Mouse (Mus musculus) lung, embryonic 14.5 days (tissue): ENCODE measurements around the gene Cby1. TPM values are rescaled to one million over a fixed set of nuclear protein-coding genes. Genes with fewer than 3 reads are reported as not detected.
A peak's percentile ranks its signal among the peaks of the same experiment; 100 is the strongest.

ENCODE experiments used
- ATAC-seq: fragments of 200-750 bp; cut with Nextera tagmentation; 2 replicates; pipeline ENCODE4 v1.8.0; 2017; ENCODE audit warnings: mild to moderate bottlenecking, moderate TSS enrichment, moderate library complexity; ENCODE audit not compliant: insufficient read depth
- DNase-seq: peaks from one replicate; pipeline ENCODE4 v3.0.0-alpha.2; 2015
- H3K27ac ChIP-seq: fragments of 300-500 bp; sonication (generic); 2 replicates; pipeline ENCODE4 v1.5.1; 2014; ENCODE audit warnings: low read depth, mild to moderate bottlenecking, moderate library complexity
- H3K27me3 ChIP-seq: fragments of 300-500 bp; sonication (generic); 2 replicates; pipeline ENCODE4 v1.6.1; 2014; ENCODE audit warnings: low read length, control low read depth; ENCODE audit not compliant: insufficient read depth
- H3K36me3 ChIP-seq: fragments of 300-500 bp; sonication (generic); 2 replicates; pipeline ENCODE4 v1.6.1; 2014; ENCODE audit warnings: control low read depth; ENCODE audit not compliant: insufficient read depth
- H3K4me1 ChIP-seq: fragments of 300-500 bp; sonication (generic); 2 replicates; pipeline ENCODE4 v1.6.1; 2014; ENCODE audit warnings: antibody characterized with exemption, control low read depth; ENCODE audit not compliant: insufficient read depth
- H3K4me2 ChIP-seq: fragments of 300-500 bp; sonication (generic); 2 replicates; pipeline ENCODE4 v1.6.1; 2014; ENCODE audit warnings: mild to moderate bottlenecking
- H3K4me3 ChIP-seq: fragments of 300-500 bp; sonication (generic); 2 replicates; pipeline ENCODE4 v1.5.1; 2014; ENCODE audit warnings: low read depth, low read length
- H3K9ac ChIP-seq: fragments of 300-500 bp; sonication (generic); 2 replicates; pipeline ENCODE4 v1.6.1; 2014
- H3K9me3 ChIP-seq: fragments of 300-500 bp; sonication (generic); 2 replicates; pipeline ENCODE4 v1.6.1; 2016; ENCODE audit warnings: low read depth, low read length, control low read depth
- CTCF ChIP-seq: IDR thresholded peaks from 2 replicates; pipeline ENCODE4 v1.5.1; 2016; ENCODE audit warnings: antibody characterized with exemption, low read depth
- WGBS: fragments of 180-500 bp; shearing (Covaris S2); extraction: QIAGEN DNeasy Blood & Tissue Kit; methylation state at CpG from one replicate; pipeline ENCODE4 v1.1.7; 2014; 5-methylcytosine and 5-hydroxymethylcytosine counted together
- polyA plus RNA-seq: library from polyadenylated mRNA; unstranded; fragments of >200 nt; fragmentation: Nextera tagmentation; extraction: Ambion mirVana; gene quantifications from 2 replicates; pipeline ENCODE4 v1.2.1, GENCODE M21; 2014

Cby1 gene
- polyA plus RNA-seq, 1 experiment from 2014 or later = 52.8 TPM

DNA sequence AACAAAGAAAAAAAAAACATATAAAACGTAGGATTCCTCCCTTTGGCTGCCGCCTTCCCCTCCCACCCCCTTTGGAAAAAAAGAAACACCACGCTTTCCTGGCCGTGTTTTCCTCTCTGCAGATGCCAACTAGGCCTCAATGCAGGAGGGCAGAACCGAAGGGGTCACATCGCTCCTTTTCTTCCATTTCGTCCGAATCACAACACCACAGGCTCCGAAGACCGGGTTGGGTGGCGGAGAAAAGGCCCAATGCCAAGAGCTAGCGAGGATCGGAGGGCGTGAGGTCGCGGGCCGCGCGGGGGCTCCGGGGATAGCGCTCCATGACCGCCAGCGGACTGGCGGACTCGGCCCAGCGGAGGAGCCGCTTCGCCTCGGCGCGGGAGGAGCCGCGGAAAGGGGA lies 28.2 kb downstream of the Cby1 start:
- peak overlapping the region; percentile 91 for H3K9ac ChIP-seq
- no peak for TF ChIP-seq CTCF
- 0% methylated on average over 33 of the region's 33 CpGs for WGBS
- H3K9me3 ChIP-seq = no peaks in the 10 kb centered on the region
- H3K4me1 ChIP-seq = peaks cover 29% of the 10 kb centered on the region
- peaks cover 3% of the 10 kb centered on the region; the same call in 1 of the 2 replicates for H3K36me3 ChIP-seq
- H3K4me2 ChIP-seq = peak overlapping the region; percentile 80
- peak overlapping the region; percentile 96 for H3K27ac ChIP-seq
- no peak for ATAC-seq
- no peaks in the 10 kb centered on the region for H3K27me3 ChIP-seq
- peak overlapping the region; percentile 86 for H3K4me3 ChIP-seq
- peak; percentile 56 for DNase-seq

DNA sequence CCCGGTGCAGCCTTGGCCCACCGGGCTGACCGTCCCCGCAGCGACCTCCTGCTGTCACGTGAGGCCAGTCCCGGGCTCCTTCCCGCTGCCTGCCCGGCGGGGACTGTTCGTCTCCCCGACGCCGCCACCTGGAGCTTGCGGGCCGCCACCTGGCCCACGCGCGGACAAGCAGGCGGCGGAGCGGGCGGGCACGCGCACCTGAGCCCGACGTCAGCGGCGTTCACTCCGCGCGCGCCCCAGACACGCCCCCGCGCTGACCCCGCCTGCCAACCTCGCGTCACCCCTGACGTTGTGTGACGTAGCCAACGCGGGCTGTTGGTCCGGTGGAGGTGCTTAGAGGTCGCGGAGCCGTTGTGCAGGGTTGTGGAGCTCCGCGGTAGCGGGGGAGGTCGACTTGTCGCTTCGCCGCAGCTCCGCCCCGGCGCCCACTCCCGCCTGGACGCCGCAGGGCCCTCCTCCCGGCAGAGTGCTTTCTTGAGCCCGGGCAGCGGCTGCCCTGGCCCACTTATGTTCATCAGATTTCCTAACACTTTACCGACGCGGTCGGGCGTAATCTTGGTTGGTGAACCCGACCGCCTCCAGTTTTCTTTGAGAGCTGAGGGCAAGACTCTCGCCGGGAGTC lies 28.8 kb downstream of the Cby1 start, which contains the start of gene Josd1:
TSS of gene Josd1 (minus strand) at position 274 of the 622 bp plus-strand sequence.
- ATAC-seq = peak; percentile 62
- Histone ChIP-seq H3K4me2 (peak within 1 kb of the TSS; percentile 80), H3K36me3 (peaks cover 3% of the 10 kb centered on the region; the same call in 1 of the 2 replicates), H3K9me3 (no peaks in the 10 kb centered on the region), H3K27me3 (no peaks in the 10 kb centered on the region), H3K9ac (peak within 1 kb of the TSS; percentile 91), H3K27ac (peak within 1 kb of the TSS; percentile 96), H3K4me1 (peaks cover 33% of the 10 kb centered on the region), H3K4me3 (peak within 1 kb of the TSS; percentile 86)
- no peak for TF ChIP-seq CTCF
- under 1% methylated on average over 68 of the region's 72 CpGs for WGBS
- peak; percentile 94 for DNase-seq

DNA sequence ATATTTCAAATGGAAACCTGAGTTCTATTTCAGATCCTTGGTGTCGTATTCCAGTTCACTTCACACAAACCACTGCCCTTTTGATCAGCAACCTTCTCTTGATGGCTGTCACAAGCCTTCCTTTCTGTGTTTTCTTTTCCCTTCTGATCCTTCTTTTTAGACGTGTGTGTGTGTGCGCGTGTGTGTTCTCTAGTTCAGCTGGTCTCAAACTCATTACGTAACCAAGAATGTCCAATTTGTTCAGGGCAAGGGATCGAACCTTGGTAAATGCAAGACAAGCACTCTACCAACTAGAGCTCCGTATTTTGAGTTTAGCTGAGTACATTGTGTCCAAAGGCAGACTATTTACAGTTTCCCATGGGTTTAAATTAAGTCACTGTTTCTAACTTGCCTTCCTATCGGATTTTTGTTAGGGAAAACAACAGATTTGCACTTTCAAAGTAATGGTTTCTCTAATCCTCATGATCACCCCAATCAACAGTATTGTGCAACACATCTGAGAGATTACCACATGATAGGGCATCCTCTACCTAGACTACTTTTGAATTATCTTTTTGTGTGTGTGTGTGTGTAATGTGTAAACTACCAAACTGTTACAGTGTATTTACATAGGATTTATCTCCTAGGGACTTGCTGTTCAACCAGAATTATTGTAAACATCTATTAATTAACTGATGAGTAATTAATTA lies 29.4 kb downstream of the Cby1 start:
- DNase-seq (no peak), ATAC-seq (no peak)
- Histone ChIP-seq H3K4me3 (peak overlapping the region; percentile 86), H3K36me3 (peaks cover 3% of the 10 kb centered on the region; the same call in 1 of the 2 replicates), H3K4me2 (peak overlapping the region; percentile 80), H3K4me1 (peaks cover 33% of the 10 kb centered on the region), H3K9me3 (no peaks in the 10 kb centered on the region), H3K9ac (peak overlapping the region; percentile 91), H3K27me3 (no peaks in the 10 kb centered on the region), H3K27ac (peak overlapping the region; percentile 96)
- WGBS = 4% methylated on average over 8 of the region's 8 CpGs
- TF ChIP-seq CTCF = no peak

DNA sequence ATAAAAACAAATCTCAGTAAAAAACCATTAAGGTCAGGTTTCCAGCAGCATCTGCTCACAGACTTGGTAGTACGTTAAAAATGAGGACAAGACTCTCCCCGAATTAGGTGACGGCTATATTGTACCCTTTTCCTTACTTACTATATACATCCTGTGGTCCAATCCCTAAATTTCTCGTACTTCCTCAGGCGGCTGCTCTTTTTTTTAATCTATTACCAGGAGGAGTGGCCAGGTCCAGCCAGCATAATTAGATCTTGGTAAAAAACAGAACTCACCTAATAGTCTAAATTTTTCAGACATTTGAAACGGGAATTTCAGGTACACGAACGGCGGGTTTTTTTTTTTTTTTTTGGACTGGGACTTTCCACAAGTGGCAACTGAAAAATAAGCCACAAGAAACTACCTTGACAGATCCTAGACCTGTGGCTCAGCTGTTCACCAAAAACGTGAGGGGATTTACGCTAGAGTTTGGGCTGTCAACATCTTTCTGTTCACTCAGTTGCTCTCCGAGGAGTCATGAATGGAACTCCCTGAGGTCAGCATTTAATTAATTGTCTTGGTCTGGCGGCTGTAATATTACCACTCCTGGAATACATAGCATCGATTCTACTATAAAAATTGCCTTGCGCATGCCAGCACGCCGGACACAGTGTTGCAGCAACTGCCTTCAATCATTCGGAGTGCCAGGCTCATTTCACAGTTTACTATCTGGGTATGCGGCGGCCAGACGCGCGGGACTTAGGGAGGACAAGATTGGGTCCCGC lies 30.8 kb downstream of the Cby1 start:
- no peak for TF ChIP-seq CTCF
- 8% methylated on average over 24 of the region's 24 CpGs for WGBS
- peak overlapping the region; percentile 98 for H3K4me2 ChIP-seq
- H3K4me1 ChIP-seq = peaks cover 25% of the 10 kb centered on the region
- H3K9me3 ChIP-seq = no peaks in the 10 kb centered on the region
- H3K27ac ChIP-seq = 0 out of 2 replicates have a peak overlapping the region, but pooled peaks have one; percentile 42
- no peak overlapping the region for H3K9ac ChIP-seq
- peak overlapping the region; percentile 92 for H3K4me3 ChIP-seq
- peaks cover 5% of the 10 kb centered on the region; the same call in 1 of the 2 replicates for H3K36me3 ChIP-seq
- H3K27me3 ChIP-seq = no peaks in the 10 kb centered on the region
- DNase-seq = no peak
- ATAC-seq = no peak

DNA sequence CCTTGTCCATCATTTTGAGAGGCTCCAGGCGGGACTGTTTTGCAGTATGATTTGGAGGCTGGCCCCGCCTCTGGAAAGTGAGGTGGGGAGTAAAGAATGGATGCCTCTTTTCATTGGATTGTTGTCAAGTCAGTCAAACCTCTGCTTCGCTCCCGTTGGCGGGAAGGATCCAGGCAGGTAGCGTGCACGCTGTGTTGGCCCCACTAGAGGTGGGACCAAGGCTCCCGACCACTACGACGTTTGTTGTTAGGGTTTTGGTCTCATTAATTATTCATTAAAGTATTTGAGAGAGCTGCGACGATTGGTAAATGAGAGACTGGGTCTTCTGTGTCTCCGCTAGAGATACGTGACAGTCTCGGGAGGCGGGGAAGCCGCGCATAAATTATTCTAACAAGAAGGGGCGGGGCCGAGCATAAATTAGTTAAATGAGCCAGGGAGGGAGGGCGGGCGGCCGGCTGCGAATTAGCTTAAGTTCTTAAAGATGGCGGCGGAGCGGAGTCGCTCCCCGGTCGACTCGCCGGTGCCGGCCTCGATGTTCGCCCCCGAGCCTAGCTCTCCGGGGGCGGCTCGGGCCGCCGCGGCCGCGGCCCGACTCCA lies 31.5 kb downstream of the Cby1 start, which contains the start of gene Gtpbp1:
TSS of gene Gtpbp1 (plus strand) at position 420 of the 597 bp plus-strand sequence.
- TF ChIP-seq CTCF = no peak

DNA sequence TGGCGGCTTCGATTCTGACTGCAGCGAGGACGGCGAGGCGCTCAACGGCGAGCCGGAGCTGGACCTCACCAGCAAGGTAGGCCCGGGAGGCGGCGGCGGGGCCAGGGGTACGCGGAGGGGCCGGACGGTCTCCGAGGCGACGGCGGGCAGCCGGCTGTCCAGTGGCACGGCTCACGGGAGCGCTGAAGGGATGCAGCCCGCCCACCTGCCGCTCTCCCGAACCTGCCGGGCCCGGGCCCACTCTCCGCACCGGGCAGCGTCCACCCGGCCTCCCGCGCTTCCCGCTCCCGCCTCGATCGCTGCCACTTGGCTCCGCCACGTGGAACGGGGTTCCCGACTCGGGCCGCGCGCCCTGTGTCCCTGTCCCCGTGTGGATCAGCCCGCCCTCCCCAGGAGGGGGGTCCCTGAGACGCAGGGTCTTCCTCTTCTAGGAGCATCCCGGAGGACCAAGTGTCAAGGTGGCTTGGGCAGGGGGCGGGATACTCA lies 32.1 kb downstream of the Cby1 start:
- Histone ChIP-seq H3K4me3 (peak overlapping the region; percentile 92), H3K27me3 (no peaks in the 10 kb centered on the region), H3K4me2 (peak overlapping the region; percentile 98), H3K4me1 (peaks cover 16% of the 10 kb centered on the region; the same call in 1 of the 2 replicates), H3K9me3 (no peaks in the 10 kb centered on the region), H3K36me3 (peaks cover 6% of the 10 kb centered on the region; the same call in 1 of the 2 replicates), H3K9ac (peak overlapping the region; percentile 84), H3K27ac (peak overlapping the region; percentile 67)
- under 1% methylated on average over 50 of the region's 53 CpGs for WGBS
- peak; percentile 18 for ATAC-seq
- DNase-seq = peak; percentile 54
- TF ChIP-seq CTCF = no peak

More for the DNA sequence above, 31.5 kb downstream of the Cby1 start, which contains the start of gene Gtpbp1:
- WGBS = under 1% methylated on average over 45 of the region's 45 CpGs
- H3K27ac ChIP-seq = peak within 1 kb of the TSS; percentile 67
- peak; percentile 100 for DNase-seq
- peak within 1 kb of the TSS; percentile 84 for H3K9ac ChIP-seq
- peaks cover 21% of the 10 kb centered on the region for H3K4me1 ChIP-seq
- H3K4me2 ChIP-seq = peak within 1 kb of the TSS; percentile 98
- no peaks in the 10 kb centered on the region for H3K9me3 ChIP-seq
- peak within 1 kb of the TSS; percentile 92 for H3K4me3 ChIP-seq
- H3K36me3 ChIP-seq = peaks cover 5% of the 10 kb centered on the region; the same call in 1 of the 2 replicates
- H3K27me3 ChIP-seq = no peaks in the 10 kb centered on the region
- peak; percentile 96 for ATAC-seq
